Mouse (Mus musculus) hindbrain, embryonic 10.5 days (tissue): ENCODE measurements around the gene Dgki. TPM values are rescaled to one million over a fixed set of nuclear protein-coding genes. Genes with fewer than 3 reads are reported as not detected.
"Not testable (repeated sequence)": the region's sequence is repeated elsewhere in the genome, so short reads cannot be mapped to it uniquely, and the experiment has no call there.

Experiments used
- DNase-seq: peaks from one replicate; pipeline ENCODE4 v3.0.0-alpha.2; 2017; ENCODE audit warnings: low spot score
- H3K27ac ChIP-seq: fragments of 300-500 bp; sonication (generic); 2 replicates; pipeline ENCODE4 v1.5.1; 2016; ENCODE audit warnings: mild to moderate bottlenecking, moderate library complexity
- H3K27me3 ChIP-seq: fragments of 300-500 bp; sonication (generic); 2 replicates; pipeline ENCODE4 v1.6.1; 2016; ENCODE audit warnings: mild to moderate bottlenecking; ENCODE audit not compliant: poor library complexity, insufficient read depth, severe bottlenecking
- H3K36me3 ChIP-seq: fragments of 300-500 bp; sonication (generic); 2 replicates; pipeline ENCODE4 v1.6.1; 2016; ENCODE audit warnings: mild to moderate bottlenecking, moderate library complexity
- H3K4me1 ChIP-seq: fragments of 300-500 bp; sonication (generic); replicated peaks from 2 replicates; pipeline ENCODE4 v1.6.1; 2016; ENCODE audit warnings: mild to moderate bottlenecking
- H3K4me3 ChIP-seq: fragments of 300-500 bp; sonication (generic); 2 replicates; pipeline ENCODE4 v1.5.1; 2016; ENCODE audit warnings: mild to moderate bottlenecking, moderate library complexity
- H3K9me3 ChIP-seq: fragments of 300-500 bp; sonication (generic); 2 replicates; pipeline ENCODE4 v1.6.1; 2016; ENCODE audit warnings: mild to moderate bottlenecking, moderate library complexity
- WGBS: fragments of 180-500 bp; shearing (Covaris S2); methylation state at CpG from one replicate; pipeline ENCODE4 v1.1.7; 2016; 5-methylcytosine and 5-hydroxymethylcytosine counted together
- polyA plus RNA-seq: library from polyadenylated mRNA; unstranded; fragments of >200 nt; fragmentation: Nextera tagmentation; extraction: Ambion mirVana; gene quantifications from 2 replicates; pipeline ENCODE4 v1.2.1, GENCODE M21; 2016

Dgki gene
- polyA plus RNA-seq, 1 experiment from 2014 or later: 1.0 TPM

DNA sequence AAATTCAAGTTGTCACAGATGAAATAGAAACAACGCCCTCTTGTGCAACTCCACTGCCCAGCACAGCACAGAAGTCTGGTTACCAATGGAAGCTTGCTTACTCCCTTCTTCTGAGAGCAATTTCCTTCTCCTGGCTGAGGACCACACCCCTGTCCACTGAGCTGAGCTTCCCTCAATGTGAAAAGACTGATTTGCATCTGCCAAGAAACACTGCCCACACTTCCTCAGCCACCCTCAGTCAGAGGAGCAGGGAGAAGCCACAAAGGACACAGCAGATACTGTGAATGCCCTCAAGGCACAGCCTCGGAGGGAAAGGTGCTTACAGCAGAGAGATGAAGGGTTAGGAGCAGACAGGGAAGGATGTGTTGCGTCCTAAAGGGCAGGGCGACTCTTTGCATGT lies 149.9 kb downstream of the Dgki start:
- no peak for DNase-seq
- H3K36me3 ChIP-seq: no peaks in the 10 kb centered on the region
- no peaks in the 10 kb centered on the region for H3K9me3 ChIP-seq
- H3K27me3 ChIP-seq: no peaks in the 10 kb centered on the region
- H3K4me3 ChIP-seq: no peak overlapping the region
- no peak overlapping the region for H3K27ac ChIP-seq
- H3K4me1 ChIP-seq: no peaks in the 10 kb centered on the region
- WGBS: 80% methylated on average over 4 of the region's 4 CpGs

DNA sequence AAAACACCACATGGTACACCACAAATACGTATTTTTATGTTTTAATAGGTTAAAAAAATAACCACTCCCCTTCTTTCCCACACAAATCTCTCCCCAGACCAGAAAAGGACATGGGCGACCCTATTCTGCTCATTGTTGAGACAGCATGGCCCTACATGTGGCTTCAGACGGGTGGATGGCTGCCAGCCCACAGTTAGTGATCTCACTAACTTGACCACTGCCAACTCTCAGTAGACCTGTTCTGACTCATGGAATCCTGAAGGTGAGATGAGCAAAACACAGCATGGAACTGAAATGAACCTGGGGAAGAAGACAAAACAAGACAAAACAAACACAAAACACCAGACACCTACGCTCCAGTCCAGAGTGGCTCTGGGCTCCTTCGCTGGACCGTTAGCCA lies 150.8 kb downstream of the Dgki start:
- H3K27me3 ChIP-seq: no peaks in the 10 kb centered on the region
- no peak overlapping the region for H3K4me3 ChIP-seq
- no peak overlapping the region for H3K27ac ChIP-seq
- no peaks in the 10 kb centered on the region for H3K9me3 ChIP-seq
- 0 out of 2 replicates have a peak, but pooled peaks cover 5% of the 10 kb centered on the region for H3K4me1 ChIP-seq
- H3K36me3 ChIP-seq: no peaks in the 10 kb centered on the region
- WGBS: 89% methylated on average over 6 of the region's 6 CpGs
- no peak for DNase-seq

DNA sequence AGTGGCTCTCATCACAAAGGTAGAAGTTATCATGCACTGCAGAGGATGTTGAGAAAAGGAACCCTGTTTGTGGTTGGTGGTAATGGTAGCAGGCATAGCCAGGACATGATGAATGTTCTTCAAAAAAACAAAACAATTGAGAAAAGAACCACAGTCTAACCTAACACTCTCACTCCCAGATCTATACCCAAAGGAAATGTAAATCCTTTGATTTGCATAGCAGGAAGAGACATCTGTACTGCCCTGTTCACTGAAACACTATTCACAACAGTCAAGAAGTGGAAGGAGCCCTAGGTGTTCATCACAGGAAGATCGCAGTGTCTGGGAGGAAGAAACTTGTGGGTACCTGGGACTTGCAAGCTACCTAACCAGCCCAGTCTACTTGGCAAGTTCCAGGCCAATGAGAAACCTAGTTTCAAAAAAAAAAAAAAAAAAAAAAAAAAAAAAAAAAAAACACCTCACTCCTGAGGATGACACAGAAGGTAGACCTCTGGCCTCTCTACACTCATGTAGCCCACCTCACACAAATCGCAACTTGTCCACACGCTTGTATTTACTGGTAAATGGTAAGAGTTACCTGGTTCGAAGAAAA lies 152.5 kb downstream of the Dgki start:
- DNase-seq: no peak
- no peak overlapping the region for H3K4me3 ChIP-seq
- WGBS: 95% methylated on average over 4 of the region's 4 CpGs

DNA sequence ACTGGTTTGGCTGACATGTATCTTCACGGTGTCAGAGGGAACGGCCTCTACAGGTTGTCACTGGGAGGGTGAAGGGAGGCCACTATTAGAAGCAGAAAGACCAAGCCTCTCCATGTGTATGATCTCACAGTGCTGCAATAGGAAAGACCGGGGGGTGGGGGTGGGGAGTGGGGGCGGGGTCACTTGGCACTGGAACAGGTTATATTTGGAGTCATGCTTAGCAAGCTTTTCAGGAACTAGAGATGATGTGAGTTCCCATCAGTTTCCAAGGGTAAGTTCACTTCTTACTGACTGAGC lies 156.2 kb downstream of the Dgki start:
- 87% methylated on average over 4 of the region's 4 CpGs for WGBS
- no peak overlapping the region for H3K27ac ChIP-seq
- no peaks in the 10 kb centered on the region for H3K9me3 ChIP-seq
- no peaks in the 10 kb centered on the region for H3K36me3 ChIP-seq
- peaks cover 11% of the 10 kb centered on the region; the same call in 1 of the 2 replicates for H3K4me1 ChIP-seq
- no peak for DNase-seq
- H3K4me3 ChIP-seq: no peak overlapping the region
- H3K27me3 ChIP-seq: no peaks in the 10 kb centered on the region

More for the DNA sequence above, 152.5 kb downstream of the Dgki start:
- H3K27ac ChIP-seq: no peak overlapping the region
- no peaks in the 10 kb centered on the region for H3K27me3 ChIP-seq
- H3K36me3 ChIP-seq: no peaks in the 10 kb centered on the region
- peaks cover 11% of the 10 kb centered on the region; the same call in 1 of the 2 replicates for H3K4me1 ChIP-seq
- no peaks in the 10 kb centered on the region for H3K9me3 ChIP-seq

DNA sequence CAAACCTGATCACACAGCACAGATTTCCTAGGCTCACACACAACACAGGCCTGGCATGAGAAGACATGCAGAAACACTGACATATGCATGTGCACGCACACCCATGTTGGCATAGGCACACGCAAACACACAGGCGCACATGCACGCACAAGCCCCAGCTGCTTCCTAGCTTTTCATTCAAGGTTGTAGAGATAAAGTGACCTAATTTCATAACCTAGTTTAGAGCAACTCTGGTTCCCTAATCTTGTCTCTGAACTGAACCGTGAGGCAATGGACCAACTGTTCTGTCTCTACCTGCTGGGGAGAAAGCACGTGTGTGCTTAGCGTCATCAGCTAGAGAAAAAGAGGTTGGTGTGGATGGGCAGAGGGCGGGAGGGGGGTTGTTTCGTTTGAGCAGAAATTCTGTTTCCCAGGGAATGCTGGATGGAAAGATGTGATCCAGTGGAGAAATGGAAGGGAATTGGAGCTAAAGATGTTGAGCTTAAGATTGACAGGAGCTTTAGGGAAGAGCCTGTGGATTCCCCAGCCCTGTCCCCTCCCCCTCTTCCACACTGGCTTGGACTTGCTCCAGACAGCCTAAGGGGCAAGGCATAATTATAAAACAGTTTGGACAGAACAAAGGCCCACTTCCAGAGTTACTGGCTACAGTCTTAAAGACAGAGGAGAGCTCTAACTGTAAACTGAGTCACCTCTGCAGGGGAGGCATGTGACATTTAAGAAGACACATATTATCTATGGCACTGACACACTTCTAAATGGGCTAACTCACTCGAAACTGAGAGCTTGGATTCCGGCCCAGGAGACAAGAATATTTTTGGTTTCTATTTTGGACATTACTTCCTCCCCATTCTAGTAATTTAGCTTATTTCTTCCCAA lies 156.8 kb downstream of the Dgki start:
- no peaks in the 10 kb centered on the region for H3K27me3 ChIP-seq
- no peak overlapping the region for H3K27ac ChIP-seq
- H3K4me3 ChIP-seq: no peak overlapping the region
- no peaks in the 10 kb centered on the region for H3K9me3 ChIP-seq
- no peak for DNase-seq
- peaks cover 11% of the 10 kb centered on the region; the same call in 1 of the 2 replicates for H3K4me1 ChIP-seq
- 88% methylated on average over 11 of the region's 11 CpGs for WGBS
- no peaks in the 10 kb centered on the region for H3K36me3 ChIP-seq

DNA sequence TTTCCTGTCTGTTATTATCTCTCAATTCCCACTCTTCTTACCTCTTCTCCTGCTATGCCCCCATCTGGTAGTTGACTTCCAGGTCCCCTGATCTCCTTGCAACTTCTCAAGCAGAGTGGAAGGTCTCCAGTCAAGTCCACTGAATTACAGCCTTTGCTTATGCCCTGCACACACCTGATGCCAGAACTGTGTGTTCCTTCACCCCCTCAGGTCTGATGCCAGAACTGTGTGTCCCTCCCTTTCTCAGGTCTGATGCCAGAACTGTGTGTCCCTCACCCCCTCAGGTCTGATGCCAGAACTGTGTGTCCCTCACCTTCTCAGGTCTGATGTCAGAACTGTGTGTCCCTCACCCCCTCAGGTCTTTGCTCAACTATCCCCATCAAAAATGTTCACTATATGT lies 161.2 kb downstream of the Dgki start:
- no peak overlapping the region for H3K4me3 ChIP-seq
- DNase-seq: no peak
- peaks cover 6% of the 10 kb centered on the region; the same call in 1 of the 2 replicates for H3K4me1 ChIP-seq
- no peaks in the 10 kb centered on the region for H3K36me3 ChIP-seq
- no peak overlapping the region for H3K27ac ChIP-seq
- no peaks in the 10 kb centered on the region for H3K9me3 ChIP-seq
- H3K27me3 ChIP-seq: no peaks in the 10 kb centered on the region

DNA sequence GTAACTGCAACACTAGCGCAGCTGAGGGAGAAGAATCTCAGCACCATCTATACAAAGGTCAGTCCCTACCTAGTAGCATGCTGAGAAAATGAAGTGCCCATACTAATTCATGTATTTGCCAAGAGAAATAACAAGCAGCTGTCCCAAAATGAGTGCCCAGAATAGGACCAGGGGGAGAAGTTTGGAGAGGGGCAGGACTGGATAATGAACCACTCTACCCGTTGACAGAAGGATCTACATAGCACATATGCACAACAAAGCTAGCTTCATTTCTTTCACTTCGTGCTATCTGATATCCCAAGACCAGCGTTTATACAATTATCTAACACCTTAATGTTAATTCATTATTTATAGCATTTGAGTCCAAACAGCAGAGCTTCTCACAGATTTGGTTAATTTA lies 168.7 kb downstream of the Dgki start:
- Histone ChIP-seq H3K4me1 (no peaks in the 10 kb centered on the region), H3K9me3 (no peaks in the 10 kb centered on the region), H3K36me3 (no peaks in the 10 kb centered on the region), H3K27me3 (no peaks in the 10 kb centered on the region), H3K27ac (no peak overlapping the region), H3K4me3 (no peak overlapping the region)
- DNase-seq: no peak
- 87% methylated on average over 4 of the region's 4 CpGs for WGBS

DNA sequence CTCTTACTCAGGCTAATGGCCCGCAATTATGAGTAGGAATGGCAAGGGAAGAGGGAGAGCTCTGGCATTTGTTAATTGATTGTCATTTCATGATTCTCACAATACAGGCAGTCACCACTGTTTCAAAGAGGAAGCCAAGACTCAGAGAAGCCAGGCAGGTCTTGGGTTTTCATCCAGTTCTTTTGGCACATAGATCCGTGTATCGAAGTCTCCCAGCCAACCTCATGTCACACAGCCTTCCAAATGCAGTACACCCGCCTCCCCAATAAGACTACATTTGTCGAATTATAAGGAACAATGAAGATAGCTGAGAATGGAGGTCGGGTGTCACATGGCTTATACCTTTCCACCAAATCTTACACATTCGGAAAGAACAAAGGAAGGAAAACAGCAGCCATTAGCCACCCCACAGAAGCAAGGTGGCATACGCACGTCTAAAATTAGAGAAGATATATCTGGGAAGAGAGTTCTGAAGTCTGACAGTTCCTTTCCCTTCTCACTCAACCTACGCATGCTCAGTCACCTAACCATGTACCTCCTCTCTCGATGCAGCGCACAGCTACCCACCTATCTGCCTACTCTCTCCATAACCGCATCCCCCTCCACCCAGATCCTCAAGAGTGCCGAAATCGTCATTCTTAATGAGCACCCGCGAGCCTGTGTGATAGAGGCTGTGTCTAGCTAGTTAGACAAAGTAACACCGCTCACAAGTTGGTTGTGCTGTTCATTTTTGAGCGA lies 179.4 kb downstream of the Dgki start:
- no peak overlapping the region for H3K27ac ChIP-seq
- H3K36me3 ChIP-seq: no peaks in the 10 kb centered on the region
- H3K9me3 ChIP-seq: no peaks in the 10 kb centered on the region
- H3K4me1 ChIP-seq: no peaks in the 10 kb centered on the region
- no peak overlapping the region for H3K4me3 ChIP-seq
- no peaks in the 10 kb centered on the region for H3K27me3 ChIP-seq
- 90% methylated on average over 19 of the region's 19 CpGs for WGBS
- DNase-seq: no peak

DNA sequence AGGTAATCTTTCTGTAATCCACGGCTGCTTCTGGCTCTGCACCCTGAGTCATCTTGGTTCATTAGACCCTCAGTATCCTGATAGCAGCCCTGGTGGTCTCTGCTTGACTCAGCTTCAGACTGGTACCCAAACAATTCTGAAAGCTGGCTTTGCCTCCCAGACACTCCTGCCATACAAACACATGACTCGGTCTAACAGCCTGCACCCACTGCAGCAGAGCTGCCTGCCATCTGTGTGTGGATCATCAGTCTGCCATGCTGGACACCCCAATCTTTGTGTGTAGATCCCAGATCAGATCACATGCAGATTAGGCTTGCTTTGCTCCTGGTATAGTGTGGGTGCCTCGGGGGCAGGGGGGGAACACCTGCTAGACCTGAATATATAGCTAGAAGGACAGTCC lies 180.8 kb downstream of the Dgki start:
- Histone ChIP-seq H3K27ac (no peak overlapping the region), H3K4me3 (no peak overlapping the region), H3K9me3 (no peaks in the 10 kb centered on the region), H3K4me1 (no peaks in the 10 kb centered on the region), H3K36me3 (no peaks in the 10 kb centered on the region), H3K27me3 (no peaks in the 10 kb centered on the region)
- 89% methylated on average over 3 of the region's 3 CpGs for WGBS
- no peak for DNase-seq

DNA sequence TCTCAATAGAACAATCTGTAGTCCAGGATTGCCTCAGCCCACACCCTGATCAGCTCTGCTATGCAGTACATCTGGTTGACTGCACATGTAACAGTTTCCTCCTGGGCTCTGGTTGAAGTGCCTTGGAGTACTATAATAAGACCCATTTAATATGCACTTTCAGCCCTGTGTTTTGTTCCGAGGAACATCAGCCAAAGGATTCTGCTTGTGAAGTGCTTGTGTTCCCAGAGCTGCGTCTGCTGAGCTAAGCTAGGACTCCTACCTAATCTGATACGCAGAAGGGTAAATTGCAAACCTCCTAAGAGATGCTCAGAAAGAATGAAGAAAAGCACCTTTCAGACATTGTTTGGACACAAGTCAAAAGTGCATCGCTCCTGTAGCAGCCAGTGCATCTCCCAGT lies 186.9 kb downstream of the Dgki start:
- WGBS: 94% methylated on average over 4 of the region's 4 CpGs
- DNase-seq: no peak
- Histone ChIP-seq H3K4me1 (no peaks in the 10 kb centered on the region), H3K4me3 (no peak overlapping the region), H3K36me3 (no peaks in the 10 kb centered on the region), H3K9me3 (no peaks in the 10 kb centered on the region), H3K27me3 (no peaks in the 10 kb centered on the region), H3K27ac (no peak overlapping the region)

DNA sequence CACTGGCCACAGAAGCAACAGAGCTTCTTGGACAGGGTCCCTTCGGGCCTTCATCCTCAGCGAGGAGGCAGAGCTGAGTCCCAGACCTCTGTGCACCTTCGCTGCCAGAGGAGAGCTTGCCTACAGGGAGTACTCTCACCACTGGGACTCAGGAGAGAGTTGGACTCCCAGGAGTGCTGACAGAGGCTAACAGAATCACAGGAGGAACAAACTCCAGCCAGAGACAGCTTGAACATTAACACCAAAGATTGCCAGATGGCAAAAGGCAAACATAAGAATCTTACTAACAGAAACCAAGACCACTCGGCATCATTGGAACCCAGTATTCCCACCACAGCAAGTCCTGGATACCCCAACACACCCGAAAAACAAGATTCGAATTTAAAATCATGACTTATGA lies 193.7 kb downstream of the Dgki start:
- H3K4me1 ChIP-seq, H3K27me3 ChIP-seq, H3K27ac ChIP-seq, H3K36me3 ChIP-seq, H3K4me3 ChIP-seq, H3K9me3 ChIP-seq, DNase-seq: not testable (repeated sequence)
- 92% methylated on average over 6 of the region's 6 CpGs for WGBS

DNA sequence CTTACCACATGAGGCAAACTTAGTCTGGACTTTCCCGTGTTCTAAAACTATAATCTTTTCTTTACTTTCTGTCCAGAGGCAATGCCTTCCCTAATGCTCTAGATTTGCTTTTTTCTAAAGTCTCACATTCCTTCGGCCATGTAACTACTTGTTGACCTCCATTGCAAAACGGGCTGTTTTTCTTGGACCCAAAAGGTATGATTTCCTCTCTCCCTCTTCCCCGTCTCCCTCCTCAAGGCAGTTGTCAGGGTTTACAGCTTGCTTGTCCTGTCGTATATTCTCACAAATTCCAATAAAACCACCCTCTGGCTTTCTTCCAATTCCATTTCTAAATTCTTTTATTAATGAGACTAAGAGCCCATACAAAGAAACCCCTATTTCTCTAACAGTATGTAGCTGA lies 199.6 kb downstream of the Dgki start:
- 0 out of 2 replicates have a peak, but pooled peaks cover 5% of the 10 kb centered on the region for H3K4me1 ChIP-seq
- no peak overlapping the region for H3K4me3 ChIP-seq
- no peak overlapping the region for H3K27ac ChIP-seq
- H3K36me3 ChIP-seq: no peaks in the 10 kb centered on the region
- DNase-seq: no peak
- 85% methylated on average over 5 of the region's 5 CpGs for WGBS
- no peaks in the 10 kb centered on the region for H3K27me3 ChIP-seq
- no peaks in the 10 kb centered on the region for H3K9me3 ChIP-seq
